Mouse (Mus musculus) c-Kit-negative CD71-positive TER-119-positive erythroid progenitor cells, embryonic 14.5 days (primary cell): ENCODE data around the gene Poldip2.
A peak's percentile ranks its signal among the peaks of the same experiment; 100 is the strongest.

Experiments used
- DNase-seq: peaks from one replicate; pipeline ENCODE4 v3.0.0-alpha.2; 2013; ENCODE audit warnings: low read depth, low spot score

The Poldip2 gene

GRCm38 (mm10) chr11:78544449-78545111 is 32.6 kb downstream of the Poldip2 start:
- DNase-seq: no peak

GRCm38 (mm10) chr11:78545181-78545580 is 33.2 kb downstream of the Poldip2 start:
- DNase-seq: no peak

- no peak for DNase-seq
Observed at GRCm38 (mm10) chr11:78547718-78548460, 35.9 kb downstream of the Poldip2 start.

- DNase-seq: no peak
Observed at GRCm38 (mm10) chr11:78549491-78549987, 37.5 kb downstream of the Poldip2 start.

- peak; percentile 89 for DNase-seq
Observed at GRCm38 (mm10) chr11:78550168-78551058, 38.4 kb downstream of the Poldip2 start, which contains the start of gene Tmem97. Gene Tmem97, minus strand, starts transcription at chr11:78550777.

GRCm38 (mm10) chr11:78551059-78551398 is 39.0 kb downstream of the Poldip2 start:
- DNase-seq: peak; percentile 8

- DNase-seq: no peak
Observed at GRCm38 (mm10) chr11:78555623-78556022, 43.6 kb downstream of the Poldip2 start.

- DNase-seq: no peak
Observed at GRCm38 (mm10) chr11:78556070-78556469, 44.1 kb downstream of the Poldip2 start.

GRCm38 (mm10) chr11:78557241-78557640 is 45.2 kb downstream of the Poldip2 start:
- DNase-seq: no peak

- no peak for DNase-seq
Observed at GRCm38 (mm10) chr11:78560447-78560846, 48.5 kb downstream of the Poldip2 start.

- DNase-seq: no peak
Observed at GRCm38 (mm10) chr11:78566775-78567174, 54.8 kb downstream of the Poldip2 start.

- DNase-seq: no peak
Observed at GRCm38 (mm10) chr11:78567614-78568013, 55.6 kb downstream of the Poldip2 start.

- no peak for DNase-seq
Observed at GRCm38 (mm10) chr11:78568827-78569226, 56.8 kb downstream of the Poldip2 start.

- no peak for DNase-seq
Observed at GRCm38 (mm10) chr11:78569806-78570205, 57.8 kb downstream of the Poldip2 start.

- no peak for DNase-seq
Observed at GRCm38 (mm10) chr11:78571441-78571840, 59.4 kb downstream of the Poldip2 start.

- DNase-seq: no peak
Observed at GRCm38 (mm10) chr11:78571854-78572253, 59.9 kb downstream of the Poldip2 start.
